Mouse (Mus musculus): ENCODE measurements around the gene Slc9a9. TPM values are rescaled to one million over a fixed set of nuclear protein-coding genes. Genes with fewer than 3 reads are reported as not detected.

The Slc9a9 gene
- polyA plus RNA-seq, 1 experiment = 6.5 TPM

- TF ChIP-seq POLR2A (IDR thresholded peaks at IDR 0.05; ENCODE audit: borderline replicate concordance, control insufficient read depth, low read depth, low read length) (no peak), CTCF (IDR thresholded peaks at IDR 0.05; ENCODE audit: control insufficient read depth, insufficient read depth, low read length) (no peak)
- 78% methylated on average over 3 of the region's 3 CpGs for WGBS
- no peaks in the 10 kb centered on the region for H3K4me1 ChIP-seq (ENCODE audit: control insufficient read depth, insufficient read depth, low read length)
Observed at GRCm38 (mm10) chr9:95178170-95178569, 508.5 kb downstream of the Slc9a9 start.

GRCm38 (mm10) chr9:95180005-95180404 is 510.3 kb downstream of the Slc9a9 start:
- 61% methylated on average over 2 of the region's 2 CpGs for WGBS

More at GRCm38 (mm10) chr9:95178170-95178569, 508.5 kb downstream of the Slc9a9 start:
- no peak overlapping the region for H3K27ac ChIP-seq (ENCODE audit: control insufficient read depth, insufficient read depth, low read depth, low read length, poor library complexity)
- no peak overlapping the region for H3K4me3 ChIP-seq (replicated peaks; ENCODE audit: control insufficient read depth, low read depth, low read length)

GRCm38 (mm10) chr9:95180569-95180968 is 510.9 kb downstream of the Slc9a9 start:
- TF ChIP-seq CTCF (IDR thresholded peaks at IDR 0.05; ENCODE audit: control insufficient read depth, insufficient read depth, low read length) (no peak), POLR2A (IDR thresholded peaks at IDR 0.05; ENCODE audit: borderline replicate concordance, control insufficient read depth, low read depth, low read length) (no peak)
- Histone ChIP-seq H3K4me3 (replicated peaks; ENCODE audit: control insufficient read depth, low read depth, low read length) (no peak overlapping the region), H3K27ac (ENCODE audit: control insufficient read depth, insufficient read depth, low read depth, low read length, poor library complexity) (no peak overlapping the region), H3K4me1 (ENCODE audit: control insufficient read depth, insufficient read depth, low read length) (no peaks in the 10 kb centered on the region; the same call in 1 of the 2 replicates)
- WGBS = 44% methylated on average over 4 of the region's 4 CpGs

More at GRCm38 (mm10) chr9:95180005-95180404, 510.3 kb downstream of the Slc9a9 start:
- H3K4me1 ChIP-seq (ENCODE audit: control insufficient read depth, insufficient read depth, low read length) = no peaks in the 10 kb centered on the region; the same call in 1 of the 2 replicates
- H3K4me3 ChIP-seq (replicated peaks; ENCODE audit: control insufficient read depth, low read depth, low read length) = no peak overlapping the region
- no peak overlapping the region for H3K27ac ChIP-seq (ENCODE audit: control insufficient read depth, insufficient read depth, low read depth, low read length, poor library complexity)
- no peak for TF ChIP-seq CTCF (IDR thresholded peaks at IDR 0.05; ENCODE audit: control insufficient read depth, insufficient read depth, low read length)
- TF ChIP-seq POLR2A (IDR thresholded peaks at IDR 0.05; ENCODE audit: borderline replicate concordance, control insufficient read depth, low read depth, low read length) = no peak

GRCm38 (mm10) chr9:95181241-95182043 is 511.7 kb downstream of the Slc9a9 start:
- no peak overlapping the region for H3K4me3 ChIP-seq (replicated peaks; ENCODE audit: control insufficient read depth, low read depth, low read length)
- 83% methylated on average over 13 of the region's 13 CpGs for WGBS
- TF ChIP-seq CTCF (IDR thresholded peaks at IDR 0.05; ENCODE audit: control insufficient read depth, insufficient read depth, low read length) (no peak), POLR2A (IDR thresholded peaks at IDR 0.05; ENCODE audit: borderline replicate concordance, control insufficient read depth, low read depth, low read length) (no peak)
- no peaks in the 10 kb centered on the region; the same call in 1 of the 2 replicates for H3K4me1 ChIP-seq (ENCODE audit: control insufficient read depth, insufficient read depth, low read length)
- H3K27ac ChIP-seq (ENCODE audit: control insufficient read depth, insufficient read depth, low read depth, low read length, poor library complexity) = no peak overlapping the region

- H3K27ac ChIP-seq (ENCODE audit: control insufficient read depth, insufficient read depth, low read depth, low read length, poor library complexity) = no peak overlapping the region
- 87% methylated on average over 7 of the region's 7 CpGs for WGBS
- H3K4me3 ChIP-seq (replicated peaks; ENCODE audit: control insufficient read depth, low read depth, low read length) = no peak overlapping the region
- no peaks in the 10 kb centered on the region; the same call in 1 of the 2 replicates for H3K4me1 ChIP-seq (ENCODE audit: control insufficient read depth, insufficient read depth, low read length)
- TF ChIP-seq POLR2A (IDR thresholded peaks at IDR 0.05; ENCODE audit: borderline replicate concordance, control insufficient read depth, low read depth, low read length) (no peak), CTCF (IDR thresholded peaks at IDR 0.05; ENCODE audit: control insufficient read depth, insufficient read depth, low read length) (no peak)
Observed at GRCm38 (mm10) chr9:95182272-95182671, 512.6 kb downstream of the Slc9a9 start.

GRCm38 (mm10) chr9:95184453-95184852 is 514.7 kb downstream of the Slc9a9 start:
- 77% methylated on average over 5 of the region's 5 CpGs for WGBS
- TF ChIP-seq POLR2A (IDR thresholded peaks at IDR 0.05; ENCODE audit: borderline replicate concordance, control insufficient read depth, low read depth, low read length) = no peak
- no peak for TF ChIP-seq CTCF (IDR thresholded peaks at IDR 0.05; ENCODE audit: control insufficient read depth, insufficient read depth, low read length)

GRCm38 (mm10) chr9:95185840-95186239 is 516.1 kb downstream of the Slc9a9 start:
- 83% methylated on average over 3 of the region's 3 CpGs for WGBS
- Histone ChIP-seq H3K4me1 (ENCODE audit: control insufficient read depth, insufficient read depth, low read length) (no peaks in the 10 kb centered on the region; the same call in 1 of the 2 replicates), H3K27ac (ENCODE audit: control insufficient read depth, insufficient read depth, low read depth, low read length, poor library complexity) (no peak overlapping the region), H3K4me3 (replicated peaks; ENCODE audit: control insufficient read depth, low read depth, low read length) (no peak overlapping the region)
- no peak for TF ChIP-seq POLR2A (IDR thresholded peaks at IDR 0.05; ENCODE audit: borderline replicate concordance, control insufficient read depth, low read depth, low read length)
- TF ChIP-seq CTCF (IDR thresholded peaks at IDR 0.05; ENCODE audit: control insufficient read depth, insufficient read depth, low read length) = no peak

More at GRCm38 (mm10) chr9:95184453-95184852, 514.7 kb downstream of the Slc9a9 start:
- Histone ChIP-seq H3K4me3 (replicated peaks; ENCODE audit: control insufficient read depth, low read depth, low read length) (no peak overlapping the region), H3K4me1 (ENCODE audit: control insufficient read depth, insufficient read depth, low read length) (no peaks in the 10 kb centered on the region; the same call in 1 of the 2 replicates), H3K27ac (ENCODE audit: control insufficient read depth, insufficient read depth, low read depth, low read length, poor library complexity) (no peak overlapping the region)

Measured in bone marrow, adult 2 months (tissue).